Mouse (Mus musculus): ENCODE measurements around the gene Anp32b. TPM values are rescaled to one million over a fixed set of nuclear protein-coding genes. Genes with fewer than 3 reads are reported as not detected.
A peak's percentile ranks its signal among the peaks of the same experiment; 100 is the strongest.

The Anp32b gene
- total and polyA plus RNA-seq, 3 experiments: 41.1 to 547 TPM; not detected in 1

DNA sequence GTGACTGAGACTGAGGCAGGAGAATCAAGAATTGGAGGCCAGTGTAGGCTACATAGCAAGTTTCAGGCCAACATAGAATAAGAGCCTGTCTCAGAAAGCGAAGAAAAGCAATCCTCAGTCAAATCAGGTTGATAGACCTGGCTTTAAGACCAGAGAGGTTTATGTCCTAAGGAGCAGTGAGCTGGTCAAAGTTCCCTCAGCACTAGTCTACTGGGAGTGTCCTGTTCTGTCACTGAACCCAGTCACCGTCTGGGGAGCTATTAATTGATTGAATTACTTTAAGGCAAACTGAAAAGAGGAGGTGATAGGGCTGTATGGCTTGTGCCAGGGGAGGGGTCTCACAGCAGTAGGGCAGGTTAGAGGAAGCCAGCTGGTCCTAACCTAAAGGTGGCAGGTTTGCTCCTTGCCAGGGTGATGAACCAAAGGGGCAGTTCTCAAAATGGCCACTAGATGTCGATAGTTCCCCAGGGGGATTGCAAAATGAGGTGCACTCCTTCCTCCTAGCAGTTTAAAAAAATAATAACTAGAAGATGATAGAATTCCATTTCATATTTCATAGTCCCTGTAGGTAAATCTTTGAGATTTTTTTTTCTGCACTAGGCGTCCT, 46.7 kb downstream of the Anp32b start (continued):
- TF ChIP-seq NRF1 (IDR thresholded peaks at IDR 0.05; ENCODE audit: insufficient read depth, low read depth, low read length, poor library complexity, severe bottlenecking): no peak
- TF ChIP-seq ETS1 (IDR thresholded peaks at IDR 0.05; ENCODE audit: low read depth, low read length): no peak
- peak; percentile 59 for TF ChIP-seq RAD21 (IDR thresholded peaks at IDR 0.05; ENCODE audit: low read depth, low read length)
- TF ChIP-seq E2F4 (IDR thresholded peaks at IDR 0.05; ENCODE audit: borderline replicate concordance, low read depth, low read length): no peak
- TF ChIP-seq CHD2 (IDR thresholded peaks at IDR 0.05; ENCODE audit: low read length): no peak
- TF ChIP-seq GATA1 (IDR thresholded peaks at IDR 0.05; ENCODE audit: low read depth, low read length): no peak
- TF ChIP-seq NELFE (IDR thresholded peaks at IDR 0.05; ENCODE audit: low read depth, low read length): no peak

- no peak for TF ChIP-seq MAZ (IDR thresholded peaks at IDR 0.05; ENCODE audit: low read depth, low read length)
- 0 out of 2 replicates have a peak, but pooled peaks have one; percentile 2 for TF ChIP-seq SIN3A (IDR thresholded peaks at IDR 0.05; ENCODE audit: low read length)
- H3K4me3 ChIP-seq (ENCODE audit: control insufficient read depth in 1 of 2, insufficient read depth in 1 of 2, low read depth in 2 of 2, low read length in 2 of 2): no peak overlapping the region
These were observed 47.8 kb downstream of the Anp32b start for GRCm38 (mm10) chr4:46498511-46498910.

DNA sequence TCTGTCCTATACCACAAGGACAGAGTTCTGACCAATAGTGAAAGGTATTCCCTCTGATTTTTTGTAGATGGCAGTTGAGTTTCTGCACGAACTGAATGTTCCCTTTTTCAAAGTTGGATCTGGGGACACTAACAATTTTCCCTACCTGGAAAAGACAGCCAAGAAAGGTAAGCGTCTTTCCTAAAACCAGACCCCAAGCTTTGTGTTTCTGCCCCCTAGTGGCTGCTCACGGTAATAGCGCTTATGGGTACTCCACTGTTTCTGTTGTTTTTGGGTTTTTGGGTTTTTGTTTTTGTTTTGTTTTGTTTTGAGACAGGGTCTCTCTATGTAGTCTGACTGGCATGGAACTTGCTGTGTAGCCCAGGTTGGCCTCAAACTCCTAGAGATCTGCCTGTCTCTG, 48.3 kb downstream of the Anp32b start:
- Histone ChIP-seq H3K36me3 (ENCODE audit: control insufficient read depth in 1 of 2, insufficient read depth in 2 of 2, low read length in 2 of 2) (peaks cover 5 to 8% of the 10 kb centered on the region in 2 experiments), H3K27ac (ENCODE audit: control insufficient read depth, low read depth, low read length) (no peak overlapping the region)
- peak; percentile 58 for DNase-seq (ENCODE audit: low read depth, low spot score)

More at GRCm38 (mm10) chr4:46498511-46498910, 47.8 kb downstream of the Anp32b start:
- DNase-seq (ENCODE audit: low read depth, low spot score): no peak
- no peaks in the 10 kb centered on the region for H3K9me3 ChIP-seq (replicated peaks; ENCODE audit: insufficient read depth, low read length)
- H3K36me3 ChIP-seq (ENCODE audit: control insufficient read depth in 1 of 2, insufficient read depth in 2 of 2, low read length in 2 of 2): peaks cover 2 to 11% of the 10 kb centered on the region in 2 experiments
- H3K27ac ChIP-seq (ENCODE audit: control insufficient read depth, low read depth, low read length): no peak overlapping the region
- no peaks in the 10 kb centered on the region for H3K27me3 ChIP-seq (ENCODE audit: control insufficient read depth in 1 of 2, insufficient read depth in 2 of 2, low read length in 2 of 2)
- no peaks in the 10 kb centered on the region for H3K79me2 ChIP-seq (ENCODE audit: control insufficient read depth, insufficient read depth, low read length, poor library complexity)
- no peak overlapping the region for H3K9ac ChIP-seq (ENCODE audit: control insufficient read depth, low read depth, low read length, poor library complexity, severe bottlenecking)
- H3K4me1 ChIP-seq (ENCODE audit: control insufficient read depth in 1 of 2, insufficient read depth in 2 of 2, low read length in 2 of 2): peaks cover under 1% of the 10 kb centered on the region in 2 experiments; a peak in 3 of 4 replicates

More for the DNA sequence above, 48.3 kb downstream of the Anp32b start:
- Histone ChIP-seq H3K9me3 (replicated peaks; ENCODE audit: insufficient read depth, low read length) (no peaks in the 10 kb centered on the region), H3K9ac (ENCODE audit: control insufficient read depth, low read depth, low read length, poor library complexity, severe bottlenecking) (no peak overlapping the region), H3K4me1 (ENCODE audit: control insufficient read depth in 1 of 2, insufficient read depth in 2 of 2, low read length in 2 of 2) (peaks cover 3 to 5% of the 10 kb centered on the region in 2 experiments; a peak in 3 of 4 replicates), H3K27me3 (ENCODE audit: control insufficient read depth in 1 of 2, insufficient read depth in 2 of 2, low read length in 2 of 2) (no peaks in the 10 kb centered on the region), H3K79me2 (ENCODE audit: control insufficient read depth, insufficient read depth, low read length, poor library complexity) (no peaks in the 10 kb centered on the region), H3K4me3 (ENCODE audit: control insufficient read depth in 1 of 2, insufficient read depth in 1 of 2, low read depth in 2 of 2, low read length in 2 of 2) (no peak overlapping the region)
- TF ChIP-seq CHD1 (IDR thresholded peaks at IDR 0.05; ENCODE audit: low read depth, low read length) (no peak), RAD21 (IDR thresholded peaks at IDR 0.05; ENCODE audit: low read depth, low read length) (peak; percentile 35), ZKSCAN1 (IDR thresholded peaks at IDR 0.05; ENCODE audit: low read depth, low read length) (no peak), MAFK (IDR thresholded peaks at IDR 0.05; ENCODE audit: borderline replicate concordance, low read depth, low read length) (no peak), POLR2AphosphoS5 (IDR thresholded peaks at IDR 0.05; ENCODE audit: borderline replicate concordance, low read depth, low read length) (no peak), KAT2A (conservative IDR thresholded peaks at IDR 0.05; ENCODE audit: low read depth, low read length) (no peak), ZC3H11A (IDR thresholded peaks at IDR 0.05; ENCODE audit: low read depth, low read length) (peak; percentile 28; the same call in 1 of the 2 replicates), NRF1 (IDR thresholded peaks at IDR 0.05; ENCODE audit: insufficient read depth, low read depth, low read length, poor library complexity, severe bottlenecking) (no peak), SMC3 (IDR thresholded peaks at IDR 0.05; ENCODE audit: low read depth, low read length) (peak; percentile 64), CTCF (IDR thresholded peaks at IDR 0.05 in 2 of 3, conservative IDR thresholded peaks at IDR 0.05 in 1 of 3; ENCODE audit: control insufficient read depth in 1 of 3, insufficient read depth in 1 of 3, low read depth in 2 of 3, low read length in 3 of 3, poor library complexity in 1 of 3, severe bottlenecking in 1 of 3) (peak; percentile 78 to 86 (median 79)), USF2 (IDR thresholded peaks at IDR 0.05; ENCODE audit: borderline replicate concordance in 1 of 2, insufficient read depth in 1 of 2, low read depth in 1 of 2, low read length in 2 of 2) (no peak), RCOR1 (IDR thresholded peaks at IDR 0.05; ENCODE audit: low read depth, low read length) (no peak)
